Mouse (Mus musculus) stomach, embryonic 15.5 days (tissue): ENCODE measurements at regions not wholly inside any gene's neighbourhood (a gene's known extent, or its start where the extent isn't known, plus 50 kb on each side); places are given as distances from the start of the nearest gene placed in this dataset.
"Not testable (repeated sequence)": the region's sequence is repeated elsewhere in the genome, so short reads cannot be mapped to it uniquely, and the experiment has no call there.

Experiments
- ATAC-seq: fragments of 200-750 bp; cut with Nextera tagmentation; 2 replicates; pipeline ENCODE4 v1.8.0; 2017; ENCODE audit warnings: low read depth, moderate number of reproducible peaks, moderate TSS enrichment; ENCODE audit not compliant: insufficient read depth, low FRiP score
- H3K27ac ChIP-seq: fragments of 300-500 bp; sonication (generic); 2 replicates; pipeline ENCODE4 v1.5.1; 2015; ENCODE audit warnings: mild to moderate bottlenecking, inconsistent platforms
- H3K27me3 ChIP-seq: fragments of 300-500 bp; sonication (generic); replicated peaks from 2 replicates; pipeline ENCODE4 v1.6.1; 2015; ENCODE audit warnings: inconsistent platforms
- H3K36me3 ChIP-seq: fragments of 300-500 bp; sonication (generic); 2 replicates; pipeline ENCODE4 v1.6.1; 2015; ENCODE audit warnings: inconsistent platforms
- H3K4me1 ChIP-seq: fragments of 300-500 bp; sonication (generic); 2 replicates; pipeline ENCODE4 v1.6.1; 2015; ENCODE audit warnings: inconsistent platforms
- H3K4me2 ChIP-seq: fragments of 300-500 bp; sonication (generic); 2 replicates; pipeline ENCODE4 v1.6.1; 2015; ENCODE audit warnings: mild to moderate bottlenecking, inconsistent platforms
- H3K4me3 ChIP-seq: fragments of 300-500 bp; sonication (generic); replicated peaks from 2 replicates; pipeline ENCODE4 v1.5.1; 2015; ENCODE audit warnings: inconsistent platforms
- H3K9ac ChIP-seq: fragments of 300-500 bp; sonication (generic); 2 replicates; pipeline ENCODE4 v1.6.1; 2015; ENCODE audit warnings: inconsistent platforms
- H3K9me3 ChIP-seq: fragments of 300-500 bp; sonication (generic); 2 replicates; pipeline ENCODE4 v1.6.1; 2016; ENCODE audit warnings: inconsistent platforms
- WGBS: fragments of 180-500 bp; shearing (Covaris S2); methylation state at CpG from one replicate; pipeline ENCODE4 v1.1.7; 2015; 5-methylcytosine and 5-hydroxymethylcytosine counted together

GRCm38 (mm10) chr14:76936051-76936450, 100.5 kb upstream of the Ccdc122 start:
- 49% methylated on average over 4 of the region's 4 CpGs for WGBS
- H3K9ac ChIP-seq, ATAC-seq, H3K9me3 ChIP-seq, H3K36me3 ChIP-seq, H3K4me3 ChIP-seq, H3K4me2 ChIP-seq, H3K27ac ChIP-seq, H3K4me1 ChIP-seq, H3K27me3 ChIP-seq: not testable (repeated sequence)

- no peaks in the 10 kb centered on the region for H3K36me3 ChIP-seq
- no peak for ATAC-seq
- WGBS: 85% methylated on average over 2 of the region's 2 CpGs
- H3K4me3 ChIP-seq: no peak overlapping the region
- no peak overlapping the region for H3K27ac ChIP-seq
- no peak overlapping the region for H3K9ac ChIP-seq
- H3K4me1 ChIP-seq: no peaks in the 10 kb centered on the region
- no peak overlapping the region for H3K4me2 ChIP-seq
- no peaks in the 10 kb centered on the region for H3K9me3 ChIP-seq
- H3K27me3 ChIP-seq: no peaks in the 10 kb centered on the region
These were observed 101.1 kb upstream of the Ccdc122 start for GRCm38 (mm10) chr14:76935453-76935852.

- Histone ChIP-seq H3K4me2 (no peak overlapping the region), H3K36me3 (no peaks in the 10 kb centered on the region), H3K27me3 (no peaks in the 10 kb centered on the region), H3K9me3 (no peaks in the 10 kb centered on the region), H3K4me3 (no peak overlapping the region), H3K27ac (no peak overlapping the region), H3K4me1 (no peaks in the 10 kb centered on the region), H3K9ac (no peak overlapping the region)
- ATAC-seq: no peak
- WGBS: 83% methylated on average over 6 of the region's 6 CpGs
These were observed 103.7 kb upstream of the Ccdc122 start for GRCm38 (mm10) chr14:76932890-76933289.

GRCm38 (mm10) chr14:76931398-76931797, 105.2 kb upstream of the Ccdc122 start:
- H3K4me1 ChIP-seq: no peaks in the 10 kb centered on the region
- H3K9ac ChIP-seq: no peak overlapping the region
- ATAC-seq: no peak
- H3K4me3 ChIP-seq: no peak overlapping the region
- H3K36me3 ChIP-seq: no peaks in the 10 kb centered on the region
- H3K9me3 ChIP-seq: no peaks in the 10 kb centered on the region
- no peak overlapping the region for H3K27ac ChIP-seq
- 44% methylated on average over 1 of the region's 1 CpGs for WGBS
- no peaks in the 10 kb centered on the region for H3K27me3 ChIP-seq
- no peak overlapping the region for H3K4me2 ChIP-seq

- ATAC-seq: no peak
- WGBS: 57% methylated on average over 3 of the region's 3 CpGs
- no peak overlapping the region for H3K9ac ChIP-seq
- H3K4me1 ChIP-seq: no peaks in the 10 kb centered on the region
- H3K9me3 ChIP-seq: no peaks in the 10 kb centered on the region
- no peak overlapping the region for H3K4me3 ChIP-seq
- H3K36me3 ChIP-seq: no peaks in the 10 kb centered on the region
- no peaks in the 10 kb centered on the region for H3K27me3 ChIP-seq
- no peak overlapping the region for H3K27ac ChIP-seq
- no peak overlapping the region for H3K4me2 ChIP-seq
These were observed 107.0 kb upstream of the Ccdc122 start for GRCm38 (mm10) chr14:76929562-76929961.

GRCm38 (mm10) chr14:76928706-76929105, 107.9 kb upstream of the Ccdc122 start:
- Histone ChIP-seq H3K9me3 (no peaks in the 10 kb centered on the region), H3K4me2 (no peak overlapping the region), H3K4me1 (no peaks in the 10 kb centered on the region), H3K4me3 (no peak overlapping the region), H3K9ac (no peak overlapping the region), H3K27ac (no peak overlapping the region), H3K36me3 (no peaks in the 10 kb centered on the region), H3K27me3 (no peaks in the 10 kb centered on the region)
- no peak for ATAC-seq
- 93% methylated on average over 3 of the region's 3 CpGs for WGBS

GRCm38 (mm10) chr14:76927245-76927806, 109.2 kb upstream of the Ccdc122 start:
- Histone ChIP-seq H3K9me3 (no peaks in the 10 kb centered on the region), H3K27me3 (no peaks in the 10 kb centered on the region), H3K36me3 (no peaks in the 10 kb centered on the region), H3K27ac (no peak overlapping the region), H3K4me1 (no peaks in the 10 kb centered on the region), H3K9ac (no peak overlapping the region), H3K4me3 (no peak overlapping the region), H3K4me2 (no peak overlapping the region)
- no peak for ATAC-seq
- WGBS: 69% methylated on average over 5 of the region's 5 CpGs

GRCm38 (mm10) chr14:76926416-76926815, 110.2 kb upstream of the Ccdc122 start:
- no peaks in the 10 kb centered on the region for H3K9me3 ChIP-seq
- no peak overlapping the region for H3K27ac ChIP-seq
- H3K36me3 ChIP-seq: no peaks in the 10 kb centered on the region
- ATAC-seq: no peak
- H3K27me3 ChIP-seq: no peaks in the 10 kb centered on the region
- WGBS: 86% methylated on average over 7 of the region's 7 CpGs
- no peak overlapping the region for H3K9ac ChIP-seq
- no peaks in the 10 kb centered on the region for H3K4me1 ChIP-seq
- H3K4me3 ChIP-seq: no peak overlapping the region
- no peak overlapping the region for H3K4me2 ChIP-seq

- Histone ChIP-seq H3K4me1 (no peaks in the 10 kb centered on the region), H3K9ac (no peak overlapping the region), H3K9me3 (no peaks in the 10 kb centered on the region), H3K27me3 (no peaks in the 10 kb centered on the region), H3K4me2 (no peak overlapping the region), H3K27ac (no peak overlapping the region), H3K36me3 (no peaks in the 10 kb centered on the region), H3K4me3 (no peak overlapping the region)
- ATAC-seq: no peak
- WGBS: 77% methylated on average over 6 of the region's 6 CpGs
These were observed 114.1 kb upstream of the Ccdc122 start for GRCm38 (mm10) chr14:76922399-76922939.

- Histone ChIP-seq H3K27ac (no peak overlapping the region), H3K36me3 (no peaks in the 10 kb centered on the region), H3K9ac (no peak overlapping the region), H3K4me3 (no peak overlapping the region), H3K9me3 (no peaks in the 10 kb centered on the region), H3K27me3 (no peaks in the 10 kb centered on the region), H3K4me1 (no peaks in the 10 kb centered on the region), H3K4me2 (no peak overlapping the region)
- 55% methylated on average over 3 of the region's 3 CpGs for WGBS
- ATAC-seq: no peak
These were observed 118.5 kb upstream of the Ccdc122 start for GRCm38 (mm10) chr14:76918091-76918490.

- H3K9ac ChIP-seq: no peak overlapping the region
- 78% methylated on average over 10 of the region's 10 CpGs for WGBS
- H3K27me3 ChIP-seq: no peaks in the 10 kb centered on the region
- H3K36me3 ChIP-seq: no peaks in the 10 kb centered on the region
- no peaks in the 10 kb centered on the region for H3K9me3 ChIP-seq
- no peak overlapping the region for H3K4me2 ChIP-seq
- no peaks in the 10 kb centered on the region for H3K4me1 ChIP-seq
- H3K4me3 ChIP-seq: no peak overlapping the region
- H3K27ac ChIP-seq: no peak overlapping the region
- no peak for ATAC-seq
These were observed 119.2 kb upstream of the Ccdc122 start for GRCm38 (mm10) chr14:76917139-76917929.

GRCm38 (mm10) chr14:76913850-76914249, 122.7 kb upstream of the Ccdc122 start:
- no peaks in the 10 kb centered on the region for H3K36me3 ChIP-seq
- H3K4me2 ChIP-seq: no peak overlapping the region
- H3K27me3 ChIP-seq: no peaks in the 10 kb centered on the region
- H3K27ac ChIP-seq: no peak overlapping the region
- no peak overlapping the region for H3K9ac ChIP-seq
- H3K4me1 ChIP-seq: no peaks in the 10 kb centered on the region
- no peaks in the 10 kb centered on the region for H3K9me3 ChIP-seq
- 86% methylated on average over 3 of the region's 3 CpGs for WGBS
- no peak for ATAC-seq
- no peak overlapping the region for H3K4me3 ChIP-seq
